Mouse (Mus musculus) CH12.LX (cell line): ENCODE results near the gene Ccdc63. TPM values are rescaled to one million over a fixed set of nuclear protein-coding genes. Genes with fewer than 3 reads are reported as not detected.
A peak's percentile ranks its signal among the peaks of the same experiment; 100 is the strongest.

Source experiments
- DNase-seq: peaks from one replicate; pipeline ENCODE4 v3.0.0-alpha.2; 2013; ENCODE audit errors: extremely low read depth
- H3K27ac ChIP-seq: 2 replicates; pipeline ENCODE4 v1.5.1; 2012; ENCODE audit warnings: low read depth, mild to moderate bottlenecking, control low read depth, moderate library complexity; ENCODE audit not compliant: insufficient read depth
- H3K27me3 ChIP-seq: replicated peaks from 2 replicates; pipeline ENCODE3; 2012; ENCODE audit warnings: inconsistent platforms
- H3K36me3 ChIP-seq, 2 experiments: replicated peaks in 1 of 2; 2 replicates each; pipeline versions ENCODE3 to v1.6.1; 2012; ENCODE audit warnings: inconsistent platforms in 1 of 2, low read length in 1 of 2, mild to moderate bottlenecking in 1 of 2, mixed read lengths in 1 of 2, moderate library complexity in 1 of 2; ENCODE audit not compliant: control insufficient read depth in 1 of 2, insufficient read depth in 1 of 2
- H3K4me1 ChIP-seq, 2 experiments: 2 replicates each; pipeline ENCODE4 v1.6.1; 2012; ENCODE audit warnings: inconsistent platforms in 1 of 2, moderate library complexity in 1 of 2; ENCODE audit not compliant: insufficient read depth in 2 of 2, control insufficient read depth in 1 of 2
- H3K4me2 ChIP-seq: 2 replicates; pipeline ENCODE4 v1.6.1; 2012; ENCODE audit warnings: low read depth, mild to moderate bottlenecking, control low read depth; ENCODE audit not compliant: poor library complexity, insufficient read depth, severe bottlenecking
- H3K4me3 ChIP-seq, 3 experiments: fragments of 150-350 bp in 1 of 3; sonication (generic) in 1 of 3; replicated peaks in 1 of 3; 2 replicates each; pipeline versions ENCODE3 to v1.5.1; 2011 to 2012; ENCODE audit warnings: low read depth in 2 of 3, low read length in 2 of 3, mild to moderate bottlenecking in 2 of 3, moderate library complexity in 2 of 3, control low read depth in 1 of 3, improper control_type of control experiment in 1 of 3, inconsistent platforms in 1 of 3, mixed read lengths in 1 of 3; ENCODE audit not compliant: poor library complexity in 1 of 3
- H3K79me2 ChIP-seq: replicated peaks from 2 replicates; pipeline ENCODE4 v1.6.1; 2012; ENCODE audit warnings: mild to moderate bottlenecking, moderate library complexity; ENCODE audit not compliant: control insufficient read depth, poor library complexity, insufficient read depth, severe bottlenecking; ENCODE audit errors: extremely low read depth
- H3K9ac ChIP-seq: 2 replicates; pipeline ENCODE4 v1.6.1; 2012; ENCODE audit warnings: low read depth, mild to moderate bottlenecking, control low read depth, moderate library complexity; ENCODE audit not compliant: insufficient read depth
- H3K9me3 ChIP-seq: replicated peaks from 2 replicates; pipeline ENCODE3; 2012; ENCODE audit warnings: low read length, inconsistent platforms, mixed read lengths
- BHLHE40 ChIP-seq: IDR thresholded peaks from 2 replicates; pipeline ENCODE4 v1.6.1; 2011; ENCODE audit warnings: mild to moderate bottlenecking, low read depth, low read length, improper control_type of control experiment
- CHD1 ChIP-seq: IDR thresholded peaks from 2 replicates; pipeline ENCODE4 v1.6.1; 2012; ENCODE audit warnings: low read depth, low read length, improper control_type of control experiment, inconsistent platforms
- CHD2 ChIP-seq: IDR thresholded peaks from 2 replicates; pipeline ENCODE4 v1.6.1; 2011; ENCODE audit warnings: low read length, improper control_type of control experiment
- CTCF ChIP-seq, 2 experiments: IDR thresholded peaks in 1 of 2; conservative IDR thresholded peaks in 1 of 2; 2 replicates each; pipeline ENCODE4 v1.5.1; 2011 to 2012; ENCODE audit warnings: low read depth in 2 of 2, low read length in 2 of 2, improper control_type of control experiment in 1 of 2, inconsistent platforms in 1 of 2, mild to moderate bottlenecking in 1 of 2, moderate library complexity in 1 of 2
- E2F4 ChIP-seq: IDR thresholded peaks from 2 replicates; pipeline ENCODE4 v1.6.1; 2011; ENCODE audit warnings: low read depth, low read length, improper control_type of control experiment; ENCODE audit not compliant: insufficient replicate concordance
- ELF1 ChIP-seq: IDR thresholded peaks from 2 replicates; pipeline ENCODE4 v1.6.1; 2014; ENCODE audit warnings: low read depth, mild to moderate bottlenecking, inconsistent platforms, low read length, improper control_type of control experiment
- EP300 ChIP-seq: IDR thresholded peaks from 2 replicates; pipeline ENCODE4 v1.6.1; 2011; ENCODE audit warnings: low read length, improper control_type of control experiment
- ETS1 ChIP-seq: conservative IDR thresholded peaks from 2 replicates; pipeline ENCODE4 v1.6.1; 2012; ENCODE audit warnings: low read depth, mild to moderate bottlenecking, inconsistent platforms, low read length, improper control_type of control experiment, moderate library complexity
- GABPA ChIP-seq: IDR thresholded peaks from 2 replicates; pipeline ENCODE4 v1.6.1; 2012; ENCODE audit warnings: low read depth, low read length, improper control_type of control experiment, inconsistent platforms; ENCODE audit not compliant: insufficient replicate concordance
- HCFC1 ChIP-seq: IDR thresholded peaks from 2 replicates; pipeline ENCODE4 v1.6.1; 2012; ENCODE audit warnings: low read depth, mild to moderate bottlenecking, inconsistent platforms, low read length, improper control_type of control experiment
- IRF4 ChIP-seq: IDR thresholded peaks from 2 replicates; pipeline ENCODE4 v1.6.1; 2014; ENCODE audit warnings: low read depth, mild to moderate bottlenecking, inconsistent platforms, low read length, improper control_type of control experiment
- JUN ChIP-seq: IDR thresholded peaks from 2 replicates; pipeline ENCODE4 v1.6.1; 2011; ENCODE audit warnings: low read depth, mild to moderate bottlenecking, low read length, improper control_type of control experiment, moderate library complexity; ENCODE audit not compliant: insufficient read depth
- JUND ChIP-seq: conservative IDR thresholded peaks from 2 replicates; pipeline ENCODE4 v1.6.1; 2011; ENCODE audit warnings: low read depth, low read length, improper control_type of control experiment
- KAT2A ChIP-seq: IDR thresholded peaks from 2 replicates; pipeline ENCODE4 v1.6.1; 2012; ENCODE audit warnings: low read length, improper control_type of control experiment, inconsistent platforms; ENCODE audit not compliant: insufficient replicate concordance
- MAFK ChIP-seq: IDR thresholded peaks from 2 replicates; pipeline ENCODE4 v1.6.1; 2011; ENCODE audit warnings: low read length, improper control_type of control experiment; ENCODE audit not compliant: insufficient replicate concordance
- MAX ChIP-seq: IDR thresholded peaks from 2 replicates; pipeline ENCODE4 v1.6.1; 2011; ENCODE audit warnings: low read length, improper control_type of control experiment
- MAZ ChIP-seq: IDR thresholded peaks from 2 replicates; pipeline ENCODE4 v1.6.1; 2012; ENCODE audit warnings: low read depth, mild to moderate bottlenecking, inconsistent platforms, low read length, improper control_type of control experiment, moderate library complexity
- MEF2A ChIP-seq: IDR thresholded peaks from 2 replicates; pipeline ENCODE4 v1.6.1; 2014; ENCODE audit warnings: low read depth, mild to moderate bottlenecking, inconsistent platforms, low read length, improper control_type of control experiment, borderline replicate concordance
- MXI1 ChIP-seq: IDR thresholded peaks from 2 replicates; pipeline ENCODE4 v1.6.1; 2011; ENCODE audit warnings: mild to moderate bottlenecking, low read depth, low read length, improper control_type of control experiment
- MYC ChIP-seq: IDR thresholded peaks from 2 replicates; pipeline ENCODE4 v1.6.1; 2011; ENCODE audit warnings: low read depth, mild to moderate bottlenecking, improper control_type of control experiment, low read length
- NELFE ChIP-seq: IDR thresholded peaks from 2 replicates; pipeline ENCODE4 v1.6.1; 2011; ENCODE audit warnings: low read depth, low read length, improper control_type of control experiment
- NRF1 ChIP-seq: IDR thresholded peaks from 2 replicates; pipeline ENCODE4 v1.6.1; 2014; ENCODE audit warnings: low read depth, mild to moderate bottlenecking, inconsistent platforms, low read length, improper control_type of control experiment, moderate library complexity
- PAX5 ChIP-seq: IDR thresholded peaks from 2 replicates; pipeline ENCODE4 v1.6.1; 2012; ENCODE audit warnings: low read length, inconsistent platforms, mixed read lengths
- POLR2A ChIP-seq: IDR thresholded peaks from 2 replicates; pipeline ENCODE4 v1.6.1; 2011; ENCODE audit warnings: low read depth, mild to moderate bottlenecking, improper control_type of control experiment, low read length
- POLR2AphosphoS2 ChIP-seq: IDR thresholded peaks from 2 replicates; pipeline ENCODE4 v1.6.1; 2011; ENCODE audit warnings: low read depth, low read length, improper control_type of control experiment
- RAD21 ChIP-seq: IDR thresholded peaks from 2 replicates; pipeline ENCODE4 v1.6.1; 2011; ENCODE audit warnings: low read depth, mild to moderate bottlenecking, low read length, improper control_type of control experiment, moderate library complexity
- RCOR1 ChIP-seq: conservative IDR thresholded peaks from 2 replicates; pipeline ENCODE4 v1.6.1; 2012; ENCODE audit warnings: low read depth, mild to moderate bottlenecking, inconsistent platforms, low read length, improper control_type of control experiment
- SIN3A ChIP-seq: IDR thresholded peaks from 2 replicates; pipeline ENCODE4 v1.6.1; 2012; ENCODE audit warnings: low read length, improper control_type of control experiment, inconsistent platforms
- SMC3 ChIP-seq: IDR thresholded peaks from 2 replicates; pipeline ENCODE4 v1.6.1; 2011; ENCODE audit warnings: low read depth, low read length, improper control_type of control experiment
- TBP ChIP-seq: conservative IDR thresholded peaks from 2 replicates; pipeline ENCODE4 v1.6.1; 2011; ENCODE audit warnings: low read depth, low read length, improper control_type of control experiment
- TCF12 ChIP-seq: IDR thresholded peaks from 2 replicates; pipeline ENCODE4 v1.6.1; 2014; ENCODE audit warnings: low read depth, mild to moderate bottlenecking, inconsistent platforms, low read length, improper control_type of control experiment
- UBTF ChIP-seq: IDR thresholded peaks from 2 replicates; pipeline ENCODE4 v1.6.1; 2012; ENCODE audit warnings: low read depth, mild to moderate bottlenecking, inconsistent platforms, low read length, improper control_type of control experiment, moderate library complexity
- USF1 ChIP-seq: IDR thresholded peaks from 2 replicates; pipeline ENCODE4 v1.6.1; 2014; ENCODE audit warnings: low read depth, mild to moderate bottlenecking, inconsistent platforms, low read length, improper control_type of control experiment
- USF2 ChIP-seq: conservative IDR thresholded peaks from 2 replicates; pipeline ENCODE4 v1.6.1; 2011; ENCODE audit warnings: low read depth, low read length, improper control_type of control experiment
- ZC3H11A ChIP-seq: IDR thresholded peaks from 2 replicates; pipeline ENCODE4 v1.6.1; 2012; ENCODE audit warnings: low read depth, mild to moderate bottlenecking, inconsistent platforms, low read length, improper control_type of control experiment
- ZKSCAN1 ChIP-seq: IDR thresholded peaks from 2 replicates; pipeline ENCODE4 v1.6.1; 2012; ENCODE audit warnings: low read depth, inconsistent platforms, low read length, improper control_type of control experiment, borderline replicate concordance
- ZMIZ1 ChIP-seq: IDR thresholded peaks from 2 replicates; pipeline ENCODE4 v1.6.1; 2012; ENCODE audit warnings: low read depth, mild to moderate bottlenecking, inconsistent platforms, low read length, improper control_type of control experiment
- ZNF384 ChIP-seq: IDR thresholded peaks from 2 replicates; pipeline ENCODE4 v1.6.1; 2012; ENCODE audit warnings: low read depth, low read length, improper control_type of control experiment, inconsistent platforms
- dilution Hi-C: fragments of 300-500 bp; cut with MboI; formaldehyde crosslinking; loops from 2 replicates; pipeline ENCODE4 v1.14.3; 2020; ENCODE audit warnings: low sequenced_read_pairs; ENCODE audit not compliant: extremely low pct_unique_long_range_greater_than_20kb, extremely low pct_ligation_motif_present
- in situ Hi-C: fragments of 300-500 bp; cut with MboI; formaldehyde crosslinking; loops from 3 replicates; pipeline ENCODE4 v1.14.3; 2019; ENCODE audit warnings: low sequenced_read_pairs, low pct_ligation_motif_present, low pct_unique_long_range_greater_than_20kb, mixed read lengths
- polyA plus RNA-seq: library from polyadenylated mRNA; unstranded; fragments of >175 nt; gene quantifications from 2 replicates; pipeline ENCODE4 v1.2.1, GENCODE M21; 2012; ENCODE audit warnings: low read depth; ENCODE audit not compliant: insufficient read length
- total RNA-seq, 2 experiments: library from RNA; depleted of rRNA; stranded (reverse); fragments of 300-350 nt in 1 of 2; fragments of >200 nt in 1 of 2; gene quantifications; 2 replicates each; pipeline ENCODE4 v1.2.3; 2012 to 2014

Ccdc63 gene
- total and polyA plus RNA-seq, 3 experiments, result 0.39 to 0.70 (median 0.47) TPM

GRCm38 (mm10) chr5:122142230-122142992 is 1.8 kb upstream of the Ccdc63 start:
- H3K9me3 ChIP-seq, result no peaks in the 10 kb centered on the region
- peaks cover 3 to 32% of the 10 kb centered on the region in 2 experiments for H3K4me1 ChIP-seq
- DNase-seq, result peak; percentile 75
- in situ Hi-C loops, result loop anchor here (25.0 kb wide), 2 partner anchors 120 to 495 kb away; partner anchors contain the start of genes P2rx7 and Tctn1
- no peak overlapping the region for H3K27ac ChIP-seq
- no peak overlapping the region for H3K9ac ChIP-seq
- no peak for TF ChIP-seq ETS1
- TF ChIP-seq RAD21, result peak; percentile 26
- TF ChIP-seq USF2, result no peak
- no peak for TF ChIP-seq MXI1
- TF ChIP-seq NELFE, result no peak
- TF ChIP-seq POLR2A, result no peak
- no peak for TF ChIP-seq ZC3H11A
- no peak for TF ChIP-seq ZMIZ1
- no peak for TF ChIP-seq JUND
- no peak for TF ChIP-seq EP300
- TF ChIP-seq MAX, result no peak
- TF ChIP-seq PAX5, result no peak
- no peak for TF ChIP-seq TCF12
- no peak for TF ChIP-seq MAZ
- no peak for TF ChIP-seq CHD2
- TF ChIP-seq E2F4, result no peak
- TF ChIP-seq KAT2A, result no peak
- TF ChIP-seq SMC3, result peak; percentile 39
- TF ChIP-seq JUN, result no peak
- TF ChIP-seq POLR2AphosphoS2, result no peak
- no peak for TF ChIP-seq SIN3A
- TF ChIP-seq CHD1, result no peak
- no peak for TF ChIP-seq IRF4
- TF ChIP-seq ELF1, result no peak
- no peak for TF ChIP-seq HCFC1
- TF ChIP-seq RCOR1, result no peak
- peak; percentile 79 for TF ChIP-seq BHLHE40
- no peak for TF ChIP-seq UBTF
- 0 out of 2 replicates have a peak, but pooled peaks have one; percentile 35 for TF ChIP-seq MYC
- peak; percentile 80 for TF ChIP-seq ZNF384
- no peak for TF ChIP-seq USF1
- no peak for TF ChIP-seq NRF1
- TF ChIP-seq ZKSCAN1, result no peak
- no peak for TF ChIP-seq MAFK
- no peak for TF ChIP-seq TBP
- TF ChIP-seq MEF2A, result no peak
- peak; percentile 57 to 77 for TF ChIP-seq CTCF (conservative IDR thresholded peaks at IDR 0.05 in 1 of 2, IDR thresholded peaks at IDR 0.05 in 1 of 2; ENCODE audit: low read depth in 2 of 2, low read length in 2 of 2)
- TF ChIP-seq GABPA, result no peak
- no peaks in the 10 kb centered on the region for H3K79me2 ChIP-seq
- H3K36me3 ChIP-seq, result peaks cover 0 to 4% of the 10 kb centered on the region in 2 experiments
- H3K4me3 ChIP-seq, result no peak overlapping the region
- no peak overlapping the region for H3K4me2 ChIP-seq
- no peaks in the 10 kb centered on the region for H3K27me3 ChIP-seq
- dilution Hi-C loops, result no loop called here
